Mouse (Mus musculus): ENCODE measurements at regions not wholly inside any gene's neighbourhood (a gene's known extent, or its start where the extent isn't known, plus 50 kb on each side); places are given as distances from the start of the nearest gene placed in this dataset.

- H3K9me3 ChIP-seq (ENCODE audit: control insufficient read depth, insufficient read depth, low read depth, low read length): no peaks in the 10 kb centered on the region
- TF ChIP-seq ZNF384 (IDR thresholded peaks at IDR 0.05; ENCODE audit: low read depth, low read length) (no peak), HCFC1 (IDR thresholded peaks at IDR 0.05; ENCODE audit: borderline replicate concordance, insufficient read depth, low read length) (no peak), CHD2 (IDR thresholded peaks at IDR 0.05; ENCODE audit: low read depth, low read length) (no peak), ZC3H11A (IDR thresholded peaks at IDR 0.05; ENCODE audit: borderline replicate concordance, low read depth, low read length) (no peak), MAFK (IDR thresholded peaks at IDR 0.05; ENCODE audit: insufficient read depth, low read depth, low read length) (no peak)
- no peak overlapping the region for H3K4me3 ChIP-seq (ENCODE audit: insufficient read depth in 1 of 2, low read depth in 1 of 2, low read length in 2 of 2, poor library complexity in 1 of 2, severe bottlenecking in 1 of 2)
- in situ Hi-C loops (cut with MboI; ENCODE audit: low sequenced_read_pairs in 2 of 2, unreplicated experiment in 2 of 2): no loop called here
- no peaks in the 10 kb centered on the region for H3K36me3 ChIP-seq (ENCODE audit: control insufficient read depth, insufficient read depth, low read length, poor library complexity, severe bottlenecking)
- H3K4me1 ChIP-seq (ENCODE audit: control insufficient read depth in 2 of 2, insufficient read depth in 2 of 2, low read length in 2 of 2, poor library complexity in 1 of 2): no peaks in the 10 kb centered on the region
- no peak overlapping the region for H3K9ac ChIP-seq (ENCODE audit: insufficient read depth, low read depth, low read length, poor library complexity, severe bottlenecking)
- DNase-seq (ENCODE audit: low read depth, low spot score): no peak
- H3K27ac ChIP-seq (ENCODE audit: insufficient read depth, low read depth, low read length, poor library complexity, severe bottlenecking): no peak overlapping the region
Observed at GRCm38 (mm10) chr8:49030255-49030654, 186.5 kb upstream of the Tenm3 start.

GRCm38 (mm10) chr8:49017741-49018140 is 174.0 kb upstream of the Tenm3 start:
- peak; percentile 3 for DNase-seq (ENCODE audit: low read depth, low spot score)
- TF ChIP-seq ZC3H11A (IDR thresholded peaks at IDR 0.05; ENCODE audit: borderline replicate concordance, low read depth, low read length) (no peak), MAFK (IDR thresholded peaks at IDR 0.05; ENCODE audit: insufficient read depth, low read depth, low read length) (no peak), ZNF384 (IDR thresholded peaks at IDR 0.05; ENCODE audit: low read depth, low read length) (no peak), CHD2 (IDR thresholded peaks at IDR 0.05; ENCODE audit: low read depth, low read length) (no peak), HCFC1 (IDR thresholded peaks at IDR 0.05; ENCODE audit: borderline replicate concordance, insufficient read depth, low read length) (no peak)

GRCm38 (mm10) chr8:49015701-49016100 is 171.9 kb upstream of the Tenm3 start:
- Histone ChIP-seq H3K27ac (ENCODE audit: insufficient read depth, low read depth, low read length, poor library complexity, severe bottlenecking) (no peak overlapping the region), H3K36me3 (ENCODE audit: control insufficient read depth, insufficient read depth, low read length, poor library complexity, severe bottlenecking) (no peaks in the 10 kb centered on the region), H3K9ac (ENCODE audit: insufficient read depth, low read depth, low read length, poor library complexity, severe bottlenecking) (no peak overlapping the region), H3K4me3 (ENCODE audit: insufficient read depth in 1 of 2, low read depth in 1 of 2, low read length in 2 of 2, poor library complexity in 1 of 2, severe bottlenecking in 1 of 2) (no peak overlapping the region), H3K4me1 (ENCODE audit: control insufficient read depth in 2 of 2, insufficient read depth in 2 of 2, low read length in 2 of 2, poor library complexity in 1 of 2) (no peaks in the 10 kb centered on the region), H3K9me3 (ENCODE audit: control insufficient read depth, insufficient read depth, low read depth, low read length) (no peaks in the 10 kb centered on the region)
- TF ChIP-seq MAFK (IDR thresholded peaks at IDR 0.05; ENCODE audit: insufficient read depth, low read depth, low read length) (no peak), HCFC1 (IDR thresholded peaks at IDR 0.05; ENCODE audit: borderline replicate concordance, insufficient read depth, low read length) (no peak), ZNF384 (IDR thresholded peaks at IDR 0.05; ENCODE audit: low read depth, low read length) (no peak), CHD2 (IDR thresholded peaks at IDR 0.05; ENCODE audit: low read depth, low read length) (no peak), ZC3H11A (IDR thresholded peaks at IDR 0.05; ENCODE audit: borderline replicate concordance, low read depth, low read length) (no peak)
- no peak for DNase-seq (ENCODE audit: low read depth, low spot score)
- in situ Hi-C loops (cut with MboI; ENCODE audit: low sequenced_read_pairs in 2 of 2, unreplicated experiment in 2 of 2): no loop called here

More at GRCm38 (mm10) chr8:49017741-49018140, 174.0 kb upstream of the Tenm3 start:
- no peak overlapping the region for H3K27ac ChIP-seq (ENCODE audit: insufficient read depth, low read depth, low read length, poor library complexity, severe bottlenecking)
- no peaks in the 10 kb centered on the region for H3K4me1 ChIP-seq (ENCODE audit: control insufficient read depth in 2 of 2, insufficient read depth in 2 of 2, low read length in 2 of 2, poor library complexity in 1 of 2)
- in situ Hi-C loops (cut with MboI; ENCODE audit: low sequenced_read_pairs in 2 of 2, unreplicated experiment in 2 of 2): no loop called here
- H3K9ac ChIP-seq (ENCODE audit: insufficient read depth, low read depth, low read length, poor library complexity, severe bottlenecking): no peak overlapping the region
- no peaks in the 10 kb centered on the region for H3K36me3 ChIP-seq (ENCODE audit: control insufficient read depth, insufficient read depth, low read length, poor library complexity, severe bottlenecking)
- H3K4me3 ChIP-seq (ENCODE audit: insufficient read depth in 1 of 2, low read depth in 1 of 2, low read length in 2 of 2, poor library complexity in 1 of 2, severe bottlenecking in 1 of 2): no peak overlapping the region
- no peaks in the 10 kb centered on the region for H3K9me3 ChIP-seq (ENCODE audit: control insufficient read depth, insufficient read depth, low read depth, low read length)

- no peaks in the 10 kb centered on the region for H3K9me3 ChIP-seq (ENCODE audit: control insufficient read depth, insufficient read depth, low read depth, low read length)
- H3K4me3 ChIP-seq (ENCODE audit: insufficient read depth in 1 of 2, low read depth in 1 of 2, low read length in 2 of 2, poor library complexity in 1 of 2, severe bottlenecking in 1 of 2): no peak overlapping the region
- H3K27ac ChIP-seq (ENCODE audit: insufficient read depth, low read depth, low read length, poor library complexity, severe bottlenecking): no peak overlapping the region
- in situ Hi-C loops (cut with MboI; ENCODE audit: low sequenced_read_pairs in 2 of 2, unreplicated experiment in 2 of 2): no loop called here
- H3K36me3 ChIP-seq (ENCODE audit: control insufficient read depth, insufficient read depth, low read length, poor library complexity, severe bottlenecking): no peaks in the 10 kb centered on the region
- H3K9ac ChIP-seq (ENCODE audit: insufficient read depth, low read depth, low read length, poor library complexity, severe bottlenecking): no peak overlapping the region
- no peak for DNase-seq (ENCODE audit: low read depth, low spot score)
- H3K4me1 ChIP-seq (ENCODE audit: control insufficient read depth in 2 of 2, insufficient read depth in 2 of 2, low read length in 2 of 2, poor library complexity in 1 of 2): no peaks in the 10 kb centered on the region
- TF ChIP-seq HCFC1 (IDR thresholded peaks at IDR 0.05; ENCODE audit: borderline replicate concordance, insufficient read depth, low read length): no peak
- no peak for TF ChIP-seq ZC3H11A (IDR thresholded peaks at IDR 0.05; ENCODE audit: borderline replicate concordance, low read depth, low read length)
- TF ChIP-seq CHD2 (IDR thresholded peaks at IDR 0.05; ENCODE audit: low read depth, low read length): no peak
- no peak for TF ChIP-seq MAFK (IDR thresholded peaks at IDR 0.05; ENCODE audit: insufficient read depth, low read depth, low read length)
- no peak for TF ChIP-seq ZNF384 (IDR thresholded peaks at IDR 0.05; ENCODE audit: low read depth, low read length)
Observed at GRCm38 (mm10) chr8:49015200-49015599, 171.4 kb upstream of the Tenm3 start.
